Comparison of ENCODE assay signal across 10 mouse cellular contexts in genomic region chr17:29760404-29761375, GRCm38 (mm10). TPM values are rescaled to one million over a fixed set of nuclear protein-coding genes. Genes with fewer than 3 reads are reported as not detected.
DNase-seq lines count a peak whose midpoint lies in the region; ATAC-seq and TF ChIP-seq lines count a peak whose summit lies in the region.
"Had no signal": no experiment of that assay in that cellular context is flagged by ENCODE, and none has a peak within 500 bp of the region (broad histone marks: within the 10 kb centered on the region; RNA-seq: fewer than 3 reads in every experiment).

No protein-coding gene starts in this region.

- peak overlapping the region; percentile 41; the same call in 1 of the 2 replicates for H3K27ac ChIP-seq in lung, embryonic 15.5 days
- no peak overlapping the region for H3K27ac ChIP-seq in cerebellum, adult 2 months (ENCODE audit: insufficient read depth, low read length)
- H3K27ac ChIP-seq: liver, embryonic 15.5 days had no signal

- peaks cover 7% of the 10 kb centered on the region; the same call in 1 of the 2 replicates for H3K4me1 ChIP-seq in lung, embryonic 15.5 days
- H3K4me1 ChIP-seq in lung, adult 2 months (ENCODE audit: control insufficient read depth, insufficient read depth, low read length) = no peaks in the 10 kb centered on the region
- H3K4me1 ChIP-seq in cerebellum, adult 2 months (ENCODE audit: control insufficient read depth, insufficient read depth, low read length) = peaks cover 19% of the 10 kb centered on the region
- H3K4me1 ChIP-seq: liver, embryonic 15.5 days had no signal

- DNase-seq in gastrocnemius, postnatal 10 days = peak; percentile 36
- no peak for DNase-seq in gastrocnemius, adult 8-10 months (ENCODE audit: low spot score in 2 of 2)
- DNase-seq in lung, adult 2 months = no peak
- peak; percentile 90 to 94 for DNase-seq in cerebellum, adult 2 months
- DNase-seq in lung, postnatal 25 days (ENCODE audit: low spot score) = peak; percentile 3
- no peak for DNase-seq in frontal cortex, postnatal 25 days (ENCODE audit: low spot score in 2 of 2)
- no peak for DNase-seq in c-Kit-positive CD71-positive TER-119-positive erythroid progenitor cells, embryonic 14.5 days (ENCODE audit: low spot score)

- H3K36me3 ChIP-seq in lung, embryonic 15.5 days = no peaks in the 10 kb centered on the region
- H3K36me3 ChIP-seq: liver, embryonic 15.5 days had no signal

- H3K4me2 ChIP-seq in lung, embryonic 15.5 days = no peak overlapping the region
- H3K4me2 ChIP-seq: liver, embryonic 15.5 days had no signal

- 55% methylated on average over 21 of the region's 21 CpGs for WGBS in lung, embryonic 15.5 days
- 68% methylated on average over 21 of the region's 21 CpGs for WGBS in lung, adult 2 months
- 25% methylated on average over 21 of the region's 21 CpGs for WGBS in cerebellum, adult 2 months

- no peak for TF ChIP-seq CTCF in lung, adult 2 months (IDR thresholded peaks at IDR 0.05; ENCODE audit: insufficient read depth, low read length)
- peak; percentile 44; the same call in 1 of the 2 replicates for TF ChIP-seq CTCF in cerebellum, adult 2 months (IDR thresholded peaks at IDR 0.05; ENCODE audit: borderline replicate concordance, insufficient read depth, low read depth, low read length)

- TF ChIP-seq POLR2A in lung, adult 2 months (IDR thresholded peaks at IDR 0.05; ENCODE audit: borderline replicate concordance, extremely low read depth, low read depth, low read length) = no peak
- TF ChIP-seq POLR2A in cerebellum, adult 2 months (IDR thresholded peaks at IDR 0.05; ENCODE audit: borderline replicate concordance, insufficient read depth, low read length) = no peak

- no peaks in the 10 kb centered on the region for H3K9me3 ChIP-seq in lung, embryonic 15.5 days
- H3K9me3 ChIP-seq: liver, embryonic 15.5 days had no signal

- ATAC-seq in lung, embryonic 15.5 days (ENCODE audit: borderline replicate concordance, extremely low read depth, low FRiP score, low TSS enrichment) = peak; percentile 66; the same call in 1 of the 2 replicates
- ATAC-seq: activated CD4-positive, CD25-positive, alpha-beta regulatory T cell, adult 4 months had no signal

- H3K9ac ChIP-seq in lung, embryonic 15.5 days = no peak overlapping the region
- H3K9ac ChIP-seq: liver, embryonic 15.5 days had no signal

- no peak overlapping the region for H3K4me3 ChIP-seq in lung, embryonic 15.5 days
- H3K4me3 ChIP-seq in lung, adult 2 months (replicated peaks; ENCODE audit: extremely low read depth, low read depth, low read length) = no peak overlapping the region
- no peak overlapping the region for H3K4me3 ChIP-seq in cerebellum, adult 2 months (replicated peaks; ENCODE audit: insufficient read depth, low read depth, low read length)
- H3K4me3 ChIP-seq: liver, embryonic 15.5 days had no signal

- H3K27me3 ChIP-seq in lung, embryonic 15.5 days = no peaks in the 10 kb centered on the region
- no peaks in the 10 kb centered on the region for H3K27me3 ChIP-seq in cerebellum, adult 2 months (ENCODE audit: control insufficient read depth, insufficient read depth, low read length)
- H3K27me3 ChIP-seq: liver, embryonic 15.5 days had no signal

RNA-seq across cellular contexts. Expression of gene Ccdc167, which starts 43.8 kb away (rescaled TPM):
- 1 to 10 TPM; 6.2 to 9.3 TPM for total RNA-seq in gastrocnemius, postnatal 10 days (2021)
- 1 to 10 TPM; 4.9 to 9.5 (median 6.6) TPM for total RNA-seq in gastrocnemius, adult 8-10 months (2022)
- polyA plus RNA-seq in lung, embryonic 15.5 days (2015; fragmentation: Nextera tagmentation; extraction: Ambion mirVana) = 14.3 and 14.6 TPM in 2 replicates
- polyA plus RNA-seq in lung, adult 2 months (2012; rRNA removed) = 5.7 and 7.7 TPM in 2 replicates
- 25.9 and 26.2 TPM in 2 replicates for polyA plus RNA-seq in cerebellum, adult 2 months (2012; rRNA removed)

Comparison
In these comparisons a context has a peak if more than half of its experiments do, and no peak if none do; other contexts are left out.
1. DNase-seq: peak in gastrocnemius, postnatal 10 days (single experiment), cerebellum, adult 2 months (2 of 2) and lung, postnatal 25 days (single experiment); none in gastrocnemius, adult 8-10 months (0 of 2), lung, adult 2 months (single experiment), frontal cortex, postnatal 25 days (0 of 2) and c-Kit-positive CD71-positive TER-119-positive erythroid progenitor cells, embryonic 14.5 days (single experiment).